Mouse (Mus musculus) cerebellum, postnatal 25 days (tissue): ENCODE measurements around the gene Lclat1.

Experiments used
- DNase-seq, 2 experiments: peaks; one replicate each; pipeline ENCODE4 v3.0.0; 2021; ENCODE audit warnings: mixed read lengths in 2 of 2

Gene Lclat1

GRCm38 (mm10) chr17:73091368-73091767 is 16.4 kb upstream of the Lclat1 start:
- DNase-seq = no peak

DNA sequence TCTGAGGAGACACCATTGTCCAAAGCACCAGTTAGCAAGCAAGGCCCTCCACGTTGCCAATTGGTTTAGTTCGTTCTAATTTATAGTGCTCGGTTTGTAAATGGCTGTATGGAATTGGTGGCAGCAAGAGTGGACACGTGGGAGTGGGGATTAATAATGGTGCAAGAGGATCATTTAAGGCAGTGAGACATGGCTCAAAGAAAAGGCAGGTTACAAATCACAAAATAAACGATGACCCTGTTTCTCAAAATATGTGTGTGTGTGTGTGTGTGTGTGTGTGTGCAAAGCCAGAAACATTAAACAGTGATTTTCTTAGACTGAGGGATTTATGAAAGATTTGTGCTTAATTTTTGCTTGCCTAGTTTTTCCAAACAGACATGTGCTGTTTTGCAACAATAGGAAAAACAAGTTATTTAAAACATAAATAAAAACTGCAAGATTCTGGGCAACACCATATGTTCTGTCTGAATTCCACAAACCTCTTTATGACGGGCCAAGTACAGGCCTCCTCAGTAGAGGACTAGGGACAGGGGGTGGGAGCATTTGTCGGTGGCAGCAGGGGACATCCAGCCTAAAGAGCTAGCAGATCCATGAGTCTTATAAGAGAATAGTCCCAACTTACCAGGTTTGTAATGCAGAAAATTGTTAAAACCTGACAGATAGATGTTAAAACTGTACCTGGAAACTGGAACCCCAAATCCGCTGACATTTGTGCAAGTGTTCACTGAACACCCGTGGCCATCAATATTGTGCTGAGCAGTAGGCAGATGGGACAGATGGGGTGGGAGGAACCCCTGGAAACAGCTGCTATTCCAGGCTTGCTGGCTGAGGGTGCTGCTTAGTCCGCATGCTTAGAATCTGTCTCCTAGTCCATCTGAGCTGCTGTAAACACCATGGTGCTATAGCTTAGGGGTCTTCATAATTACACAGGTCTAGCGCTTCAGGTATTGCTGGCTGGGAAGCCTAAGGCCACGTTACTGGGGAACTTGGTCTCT is 15.4 kb upstream of the Lclat1 start:
- no peak for DNase-seq

GRCm38 (mm10) chr17:73095070-73095469 is 12.7 kb upstream of the Lclat1 start:
- DNase-seq = no peak

GRCm38 (mm10) chr17:73095585-73095984 is 12.2 kb upstream of the Lclat1 start:
- DNase-seq = no peak

DNA sequence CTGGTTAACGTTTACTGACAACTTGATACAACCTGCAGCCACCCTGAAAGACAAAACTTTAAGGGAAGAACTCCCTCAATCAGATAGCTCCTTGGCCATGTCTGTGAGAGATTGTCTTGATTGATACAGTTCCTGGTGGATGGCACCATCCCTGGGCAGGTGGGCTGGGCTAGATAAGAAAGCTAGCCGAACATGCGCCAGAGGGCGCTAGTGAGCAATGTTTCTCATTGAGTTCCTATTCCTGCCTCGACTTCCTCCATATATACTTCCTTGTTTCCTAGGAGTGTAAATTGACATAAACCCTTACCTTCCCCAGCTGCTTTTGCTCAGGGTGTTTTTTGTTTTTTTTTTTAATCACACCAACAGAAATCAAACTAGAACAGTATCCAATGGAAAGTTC is 11.3 kb upstream of the Lclat1 start:
- peak; percentile 21 to 62 for DNase-seq

- DNase-seq = no peak
Observed at GRCm38 (mm10) chr17:73098636-73099035, 9.1 kb upstream of the Lclat1 start.

GRCm38 (mm10) chr17:73100396-73100795 is 7.4 kb upstream of the Lclat1 start:
- DNase-seq = no peak

DNA sequence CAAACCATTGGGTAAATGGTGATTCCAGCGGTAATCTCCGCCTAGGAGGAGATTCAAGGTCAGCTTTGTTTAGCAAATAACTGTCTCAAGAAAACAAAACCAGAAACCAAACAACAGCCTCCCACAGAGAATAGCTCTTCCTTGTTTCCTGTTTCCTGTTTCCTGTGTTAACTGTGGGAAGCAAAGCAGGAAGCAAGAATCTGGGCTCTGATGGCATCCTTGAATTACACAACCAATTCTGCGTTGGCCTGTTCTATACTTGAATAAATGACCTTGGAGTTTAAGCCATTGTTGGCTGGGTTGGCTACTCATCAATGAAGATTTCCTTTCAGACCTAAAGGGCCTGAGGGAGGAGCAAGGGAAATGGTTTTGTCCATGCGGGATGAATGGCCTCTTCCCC is 5.2 kb upstream of the Lclat1 start:
- no peak for DNase-seq

- DNase-seq = no peak
Observed at GRCm38 (mm10) chr17:73108170-73108887, 544 bp downstream of the Lclat1 start.

DNA sequence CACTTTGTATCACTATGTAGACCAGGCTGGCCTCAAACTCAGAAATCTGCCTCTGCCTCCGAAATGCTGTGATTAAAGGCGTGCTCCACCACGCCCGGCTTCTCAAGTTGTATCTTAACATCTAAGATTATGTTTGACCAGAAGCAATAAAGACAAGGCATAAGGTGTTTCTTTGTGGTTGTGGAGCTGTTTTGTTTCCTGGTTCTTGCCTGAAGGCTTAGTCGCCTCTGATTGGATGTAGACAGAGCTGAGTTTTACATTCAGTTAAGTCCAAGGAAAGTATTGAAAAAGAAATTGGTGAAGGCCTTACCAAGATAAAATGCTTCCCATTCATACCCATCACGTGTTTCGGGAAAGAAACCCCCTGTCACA is 1.1 kb downstream of the Lclat1 start:
- DNase-seq = no peak

DNA sequence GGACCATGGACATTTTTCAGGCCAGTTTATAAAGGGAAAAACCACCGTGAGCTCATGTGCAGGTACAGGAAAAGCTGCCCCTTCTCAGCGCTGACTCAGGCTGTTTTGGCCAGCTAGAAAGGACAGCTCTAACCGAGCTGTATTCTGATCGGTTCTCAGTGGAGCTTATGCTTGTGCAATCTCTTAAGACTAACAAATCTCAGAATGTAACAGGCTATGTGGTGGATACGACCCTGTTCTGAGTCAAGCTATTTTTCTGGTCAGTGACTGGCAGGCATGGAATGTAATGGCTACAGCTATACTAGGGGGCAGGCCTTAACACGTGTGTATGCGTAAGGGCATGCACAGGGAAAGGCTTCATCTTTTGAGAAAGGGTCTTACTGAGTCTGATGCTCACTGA is 4.3 kb downstream of the Lclat1 start:
- DNase-seq = no peak

DNA sequence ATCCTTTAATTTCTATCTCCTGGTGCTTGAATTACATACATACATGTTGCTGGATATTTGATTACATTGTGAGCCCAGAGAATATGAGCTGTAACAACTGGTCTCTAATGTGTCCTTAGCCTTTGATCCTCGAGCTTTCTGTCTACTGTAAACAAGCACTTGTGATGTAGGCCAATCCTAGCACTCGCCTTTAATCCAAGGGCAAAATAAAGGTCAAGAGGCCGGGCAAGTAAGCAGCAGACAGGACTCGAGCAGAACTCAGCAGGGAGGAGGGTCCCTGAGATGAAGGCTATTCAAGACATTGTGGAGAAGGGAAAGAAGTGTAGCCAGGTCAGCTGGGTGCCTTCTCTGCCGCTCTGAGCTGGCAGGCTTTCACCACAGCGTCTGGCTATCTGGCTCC is 4.8 kb downstream of the Lclat1 start:
- DNase-seq = peak; percentile 7 to 11

- no peak for DNase-seq
Observed at GRCm38 (mm10) chr17:73113230-73113629, 5.4 kb downstream of the Lclat1 start.

- no peak for DNase-seq
Observed at GRCm38 (mm10) chr17:73118134-73118533, 10.3 kb downstream of the Lclat1 start.

DNA sequence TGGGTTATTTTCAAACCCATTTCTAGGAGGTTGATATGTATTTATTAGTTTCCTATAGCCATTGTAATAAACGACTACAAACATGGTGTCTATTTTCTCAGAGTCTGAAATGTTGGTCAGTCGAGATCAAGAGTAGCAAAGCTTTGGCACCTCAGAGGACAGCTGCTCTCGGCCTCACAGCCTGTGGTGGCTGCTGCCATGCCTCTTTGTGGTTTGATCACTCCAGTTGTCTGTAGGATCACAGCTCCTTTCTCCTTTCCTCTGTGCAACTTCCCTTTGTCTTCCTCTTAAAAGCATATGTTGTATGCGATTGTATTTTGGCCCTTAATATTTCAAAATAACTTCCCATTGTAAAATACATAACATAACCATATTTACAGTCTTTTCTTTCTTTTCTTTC is 10.9 kb downstream of the Lclat1 start:
- no peak for DNase-seq

- no peak for DNase-seq
Observed at GRCm38 (mm10) chr17:73119150-73119549, 11.4 kb downstream of the Lclat1 start.

GRCm38 (mm10) chr17:73120545-73120944 is 12.8 kb downstream of the Lclat1 start:
- no peak for DNase-seq

GRCm38 (mm10) chr17:73121726-73122125 is 13.9 kb downstream of the Lclat1 start:
- DNase-seq = no peak

- no peak for DNase-seq
Observed at GRCm38 (mm10) chr17:73126349-73126748, 18.6 kb downstream of the Lclat1 start.

DNA sequence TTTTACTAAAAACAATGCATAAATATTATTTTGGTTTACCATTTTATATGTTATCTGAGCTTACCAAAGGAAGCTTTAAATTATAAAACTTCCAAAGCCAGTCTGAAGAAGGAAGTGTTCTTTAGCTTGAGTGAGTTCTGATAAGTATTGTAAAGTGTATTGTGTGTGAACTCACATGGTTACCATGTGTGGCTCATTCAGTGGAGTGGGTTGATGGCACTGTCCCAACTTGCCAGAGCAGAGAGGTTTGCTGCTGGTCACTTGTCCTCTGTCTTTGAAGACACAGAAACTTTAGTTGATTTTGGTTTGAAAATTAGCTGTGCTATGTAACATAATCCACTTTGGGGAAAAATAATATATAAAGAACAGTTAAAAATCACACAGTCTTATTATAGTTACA is 19.1 kb downstream of the Lclat1 start:
- no peak for DNase-seq

- DNase-seq = no peak
Observed at GRCm38 (mm10) chr17:73136562-73137484, 29.0 kb downstream of the Lclat1 start.

DNA sequence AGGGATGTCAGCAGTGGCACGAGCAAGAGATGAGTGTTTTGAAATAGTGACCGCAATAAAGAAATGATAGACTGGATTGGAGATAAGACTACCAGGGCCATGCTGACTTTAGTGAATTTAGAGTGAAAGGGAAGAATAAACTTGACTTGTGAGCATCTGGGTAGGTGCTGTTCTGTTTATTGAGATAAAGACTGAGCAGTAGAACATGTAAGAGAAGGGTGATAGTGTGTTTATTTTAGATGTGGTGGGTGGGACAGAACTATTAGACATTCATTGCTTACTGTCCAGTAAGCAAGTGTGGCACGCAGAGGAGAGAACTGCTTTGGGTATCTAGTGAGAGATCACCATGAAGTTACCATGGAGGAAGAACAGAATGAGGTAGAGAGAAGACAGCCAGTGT is 30.4 kb downstream of the Lclat1 start:
- no peak for DNase-seq

DNA sequence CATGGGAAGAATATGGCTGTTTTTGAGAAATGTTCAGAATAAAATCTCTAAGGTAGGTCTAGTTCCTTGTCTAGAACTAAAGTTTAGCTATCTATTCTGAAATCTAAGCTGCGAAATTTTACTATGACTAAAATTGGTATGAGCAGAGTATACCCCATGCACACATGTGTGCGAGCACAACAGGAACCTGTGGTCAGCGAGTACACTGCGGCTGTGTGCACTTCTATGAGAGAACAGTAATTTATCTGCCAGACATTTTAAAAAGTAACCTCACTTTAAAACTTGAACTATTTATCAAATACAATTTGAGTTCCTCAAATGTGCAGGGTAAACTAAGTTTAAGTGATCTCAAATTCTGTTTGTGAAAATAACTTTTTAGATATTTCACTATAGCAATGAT is 34.2 kb downstream of the Lclat1 start:
- DNase-seq = no peak
